Mouse (Mus musculus) cortical plate, adult 2 months (tissue): ENCODE data around the gene Ttc21a. TPM values are rescaled to one million over a fixed set of nuclear protein-coding genes. Genes with fewer than 3 reads are reported as not detected.

Source experiments
- H3K27ac ChIP-seq: fragments of 200-500 bp; 2 replicates; pipeline ENCODE4 v1.5.1; 2012; ENCODE audit warnings: low read length, control low read depth, inconsistent platforms; ENCODE audit not compliant: insufficient read depth
- H3K4me1 ChIP-seq: fragments of 200-500 bp; 2 replicates; pipeline ENCODE4 v1.6.1; 2011; ENCODE audit warnings: low read length; ENCODE audit not compliant: control insufficient read depth, insufficient read depth
- H3K4me3 ChIP-seq: fragments of 200-500 bp; 2 replicates; pipeline ENCODE4 v1.5.1; 2011; ENCODE audit warnings: mild to moderate bottlenecking, low read length, control low read depth; ENCODE audit not compliant: insufficient read depth
- CTCF ChIP-seq: fragments of 200-500 bp; IDR thresholded peaks from 2 replicates; pipeline ENCODE4 v1.5.1; 2011; ENCODE audit warnings: mild to moderate bottlenecking, control low read depth, low read length; ENCODE audit not compliant: insufficient read depth; ENCODE audit errors: extremely low read depth
- POLR2A ChIP-seq: fragments of 200-500 bp; IDR thresholded peaks from 2 replicates; pipeline ENCODE4 v1.6.1; 2011; ENCODE audit warnings: mild to moderate bottlenecking, low read length, control low read depth; ENCODE audit not compliant: insufficient read depth; ENCODE audit errors: extremely low read depth
- polyA plus RNA-seq: library from polyadenylated mRNA; depleted of rRNA; stranded (reverse); fragments of >200 nt; gene quantifications from 2 replicates; pipeline ENCODE4 v1.2.3, GENCODE M21; 2012

Ttc21a gene
- polyA plus RNA-seq, 1 experiment, result 0.63 TPM

- Histone ChIP-seq H3K4me3 (no peak overlapping the region), H3K4me1 (no peaks in the 10 kb centered on the region), H3K27ac (no peak overlapping the region)
- TF ChIP-seq POLR2A, result no peak
- TF ChIP-seq CTCF, result no peak
These were observed 24.8 kb downstream of the Ttc21a start for GRCm38 (mm10) chr9:119962216-119962615.

GRCm38 (mm10) chr9:119962987-119963667 is 25.7 kb downstream of the Ttc21a start:
- H3K4me3 ChIP-seq, result no peak overlapping the region
- no peak for TF ChIP-seq POLR2A
- peak; percentile 54 for TF ChIP-seq CTCF
- no peaks in the 10 kb centered on the region for H3K4me1 ChIP-seq
- H3K27ac ChIP-seq, result no peak overlapping the region

GRCm38 (mm10) chr9:119964206-119964605 is 26.8 kb downstream of the Ttc21a start:
- H3K4me1 ChIP-seq, result peaks cover 2% of the 10 kb centered on the region; the same call in 1 of the 2 replicates
- H3K27ac ChIP-seq, result no peak overlapping the region
- TF ChIP-seq POLR2A, result no peak
- no peak for TF ChIP-seq CTCF
- H3K4me3 ChIP-seq, result no peak overlapping the region

GRCm38 (mm10) chr9:119965186-119965585 is 27.8 kb downstream of the Ttc21a start:
- Histone ChIP-seq H3K27ac (no peak overlapping the region), H3K4me3 (no peak overlapping the region), H3K4me1 (peaks cover 2% of the 10 kb centered on the region; the same call in 1 of the 2 replicates)
- no peak for TF ChIP-seq POLR2A
- TF ChIP-seq CTCF, result no peak

GRCm38 (mm10) chr9:119966221-119966910 is 29.0 kb downstream of the Ttc21a start:
- TF ChIP-seq CTCF (no peak), POLR2A (no peak)
- Histone ChIP-seq H3K27ac (no peak overlapping the region), H3K4me3 (no peak overlapping the region), H3K4me1 (peaks cover 2% of the 10 kb centered on the region; the same call in 1 of the 2 replicates)

- TF ChIP-seq CTCF, result no peak
- TF ChIP-seq POLR2A, result no peak
- no peak overlapping the region for H3K4me3 ChIP-seq
- H3K4me1 ChIP-seq, result peaks cover 2% of the 10 kb centered on the region; the same call in 1 of the 2 replicates
- no peak overlapping the region for H3K27ac ChIP-seq
These were observed 32.4 kb downstream of the Ttc21a start for GRCm38 (mm10) chr9:119969811-119970210.

GRCm38 (mm10) chr9:119970221-119970620 is 32.8 kb downstream of the Ttc21a start:
- Histone ChIP-seq H3K4me3 (no peak overlapping the region), H3K27ac (no peak overlapping the region), H3K4me1 (peaks cover 2% of the 10 kb centered on the region; the same call in 1 of the 2 replicates)
- 0 out of 2 replicates have a peak, but pooled peaks have one; percentile 11 for TF ChIP-seq CTCF
- TF ChIP-seq POLR2A, result no peak

GRCm38 (mm10) chr9:119970763-119971656 is 33.6 kb downstream of the Ttc21a start:
- Histone ChIP-seq H3K4me3 (no peak overlapping the region), H3K27ac (no peak overlapping the region), H3K4me1 (peaks cover 2% of the 10 kb centered on the region; the same call in 1 of the 2 replicates)
- TF ChIP-seq POLR2A (no peak), CTCF (no peak)

GRCm38 (mm10) chr9:119972166-119972565 is 34.8 kb downstream of the Ttc21a start:
- H3K27ac ChIP-seq, result no peak overlapping the region
- H3K4me3 ChIP-seq, result no peak overlapping the region
- H3K4me1 ChIP-seq, result peaks cover 3% of the 10 kb centered on the region
- no peak for TF ChIP-seq CTCF
- no peak for TF ChIP-seq POLR2A

- TF ChIP-seq POLR2A, result no peak
- TF ChIP-seq CTCF, result no peak
- H3K4me1 ChIP-seq, result peaks cover 6% of the 10 kb centered on the region
- no peak overlapping the region for H3K27ac ChIP-seq
- no peak overlapping the region for H3K4me3 ChIP-seq
These were observed 35.2 kb downstream of the Ttc21a start for GRCm38 (mm10) chr9:119972582-119972981.
